Mouse (Mus musculus) kidney, adult 18-20 months (tissue): Measurements from ENCODE around the gene Gm6526.
"Not testable (repeated sequence)": the region's sequence is repeated elsewhere in the genome, so short reads cannot be mapped to it uniquely, and the experiment has no call there.

Experiments used
- DNase-seq: peaks from one replicate; pipeline ENCODE4 v3.0.0; 2021

Gene Gm6526

GRCm38 (mm10) chr14:43747566-43747965, at the start of gene Gm6526:
Gene Gm6526 (plus strand): TSS chr14:43747866.
- DNase-seq = not testable (repeated sequence)

- DNase-seq = not testable (repeated sequence)
Measured at GRCm38 (mm10) chr14:43727385-43727784, 20.3 kb upstream of the Gm6526 start, which contains the start of gene Gm16506. Gene Gm16506 (minus strand): TSS chr14:43727485.

GRCm38 (mm10) chr14:43784645-43785044, 37.0 kb downstream of the Gm6526 start, which contains the start of gene Gm8180:
Gene Gm8180 (minus strand): TSS chr14:43784745.
- not testable (repeated sequence) for DNase-seq

GRCm38 (mm10) chr14:43793811-43794210, 46.1 kb downstream of the Gm6526 start:
- DNase-seq = not testable (repeated sequence)

GRCm38 (mm10) chr14:43796069-43796904, 48.6 kb downstream of the Gm6526 start:
- no peak for DNase-seq

- DNase-seq = not testable (repeated sequence)
Measured at GRCm38 (mm10) chr14:43796905-43797470, 49.3 kb downstream of the Gm6526 start.

- not testable (repeated sequence) for DNase-seq
Measured at GRCm38 (mm10) chr14:43804435-43804834, 56.8 kb downstream of the Gm6526 start.
